Mouse (Mus musculus) adrenal gland, adult (tissue): ENCODE measurements at regions not wholly inside any gene's neighbourhood (a gene's known extent, or its start where the extent isn't known, plus 50 kb on each side); places are given as distances from the start of the nearest gene placed in this dataset.

Experiments used
- DNase-seq, 2 experiments: peaks; one replicate each; pipeline ENCODE4 v3.0.0; 2022 to 2023; ENCODE audit warnings: low spot score in 1 of 2; ENCODE audit not compliant: inconsistent age in 2 of 2

DNA sequence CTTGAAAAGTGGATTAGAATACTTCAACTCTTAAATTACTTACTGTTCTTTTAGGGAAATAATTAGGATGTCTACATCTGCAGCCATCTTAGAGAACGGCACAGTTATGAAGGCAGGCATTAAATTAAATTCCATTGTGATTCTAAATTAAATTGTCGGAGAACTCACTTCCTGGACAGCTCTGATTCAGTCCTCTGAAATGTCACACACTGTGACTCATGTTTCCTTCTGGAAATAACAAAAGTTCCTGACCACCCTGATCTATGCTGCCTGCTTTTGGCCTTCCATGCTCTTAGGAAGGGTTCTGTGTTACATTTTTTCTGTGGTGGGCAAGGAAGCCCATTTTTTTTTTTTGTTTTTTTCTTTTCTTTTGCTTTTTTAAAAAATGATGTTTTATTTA, 401.1 kb downstream of the Tex13c3 start:
- DNase-seq, result peak in 1 of 2 experiments; percentile 40
